Mouse (Mus musculus): ENCODE results near the gene Mbd4. TPM values are rescaled to one million over a fixed set of nuclear protein-coding genes. Genes with fewer than 3 reads are reported as not detected.
A peak's percentile ranks its signal among the peaks of the same experiment; 100 is the strongest.
"Not testable (repeated sequence)": the region's sequence is repeated elsewhere in the genome, so short reads cannot be mapped to it uniquely, and the experiment has no call there.

Gene Mbd4
- polyA plus RNA-seq, 1 experiment, result 1.6 TPM

- H3K27ac ChIP-seq (ENCODE audit: insufficient read depth, low read depth, low read length), result peak overlapping the region; percentile 20
- TF ChIP-seq POLR2A (IDR thresholded peaks at IDR 0.05; ENCODE audit: low read depth, low read length) (no peak), CTCF (conservative IDR thresholded peaks at IDR 0.05; ENCODE audit: insufficient read depth, insufficient read length, low read depth, low read length) (no peak)
- H3K4me3 ChIP-seq (ENCODE audit: insufficient read depth, low read depth, low read length), result no peak overlapping the region
- no peaks in the 10 kb centered on the region for H3K27me3 ChIP-seq (replicated peaks; ENCODE audit: control insufficient read depth, insufficient read depth, low read length)
- WGBS, result 84% methylated on average over 8 of the region's 8 CpGs
- no peaks in the 10 kb centered on the region; the same call in 1 of the 2 replicates for H3K36me3 ChIP-seq (ENCODE audit: control insufficient read depth, insufficient read depth, low read length)
- peak; percentile 71 for DNase-seq
- 0 out of 2 replicates have a peak, but pooled peaks cover 3% of the 10 kb centered on the region for H3K4me1 ChIP-seq (ENCODE audit: control insufficient read depth, insufficient read depth, low read length)
Measured at GRCm38 (mm10) chr6:115880751-115881150, 27.6 kb upstream of the Mbd4 start.

GRCm38 (mm10) chr6:115879736-115880135 lies 26.6 kb upstream of the Mbd4 start:
- TF ChIP-seq CTCF (conservative IDR thresholded peaks at IDR 0.05; ENCODE audit: insufficient read depth, insufficient read length, low read depth, low read length) (no peak), POLR2A (IDR thresholded peaks at IDR 0.05; ENCODE audit: low read depth, low read length) (no peak)
- DNase-seq, result no peak
- Histone ChIP-seq H3K27ac (ENCODE audit: insufficient read depth, low read depth, low read length) (no peak overlapping the region), H3K36me3 (ENCODE audit: control insufficient read depth, insufficient read depth, low read length) (no peaks in the 10 kb centered on the region; the same call in 1 of the 2 replicates), H3K4me3 (ENCODE audit: insufficient read depth, low read depth, low read length) (no peak overlapping the region), H3K27me3 (replicated peaks; ENCODE audit: control insufficient read depth, insufficient read depth, low read length) (no peaks in the 10 kb centered on the region), H3K4me1 (ENCODE audit: control insufficient read depth, insufficient read depth, low read length) (0 out of 2 replicates have a peak, but pooled peaks cover 3% of the 10 kb centered on the region)
- 66% methylated on average over 6 of the region's 6 CpGs for WGBS

DNA sequence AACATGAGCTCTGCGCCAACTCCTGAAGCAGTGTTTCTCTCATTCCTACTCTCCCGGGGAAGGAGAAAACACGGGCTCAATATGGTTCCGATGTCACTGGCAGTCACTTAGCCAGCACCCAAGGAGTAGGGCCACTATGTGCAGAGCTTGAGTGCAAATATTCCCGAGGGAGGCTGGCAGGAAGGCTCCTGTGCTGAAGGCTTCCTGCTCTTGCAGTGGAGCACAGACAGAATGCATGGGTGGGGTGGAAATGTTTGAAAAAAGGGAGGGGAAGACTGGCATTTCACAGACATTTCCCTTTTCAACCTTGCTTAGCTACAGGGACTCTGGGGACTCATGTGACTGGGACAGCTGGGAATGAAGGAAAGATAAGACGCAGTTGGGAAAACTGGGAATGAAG lies 25.5 kb upstream of the Mbd4 start:
- WGBS, result 62% methylated on average over 6 of the region's 6 CpGs

DNA sequence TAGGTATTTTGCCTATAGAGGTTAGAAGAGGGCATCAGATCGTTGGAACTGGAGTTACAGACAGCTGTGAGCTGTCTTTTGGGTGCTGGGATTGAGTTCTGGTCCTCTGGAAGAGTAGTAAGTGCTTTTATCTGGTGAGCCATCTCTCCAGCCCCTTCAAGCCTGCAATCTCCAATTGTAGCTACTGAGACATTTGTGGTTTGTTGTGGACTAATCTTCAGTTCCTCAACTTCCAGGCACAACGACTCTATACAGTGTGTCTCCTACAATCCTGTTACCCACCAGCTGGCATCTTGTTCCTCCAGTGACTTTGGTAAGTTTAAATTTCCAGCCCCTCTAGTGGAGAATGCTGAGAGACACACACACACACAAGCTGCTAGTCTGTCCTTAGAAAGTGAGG lies 24.1 kb upstream of the Mbd4 start:
- Histone ChIP-seq H3K4me1 (ENCODE audit: control insufficient read depth, insufficient read depth, low read length) (0 out of 2 replicates have a peak, but pooled peaks cover 3% of the 10 kb centered on the region), H3K36me3 (ENCODE audit: control insufficient read depth, insufficient read depth, low read length) (no peaks in the 10 kb centered on the region; the same call in 1 of the 2 replicates), H3K4me3 (ENCODE audit: insufficient read depth, low read depth, low read length) (no peak overlapping the region), H3K27ac (ENCODE audit: insufficient read depth, low read depth, low read length) (no peak overlapping the region), H3K27me3 (replicated peaks; ENCODE audit: control insufficient read depth, insufficient read depth, low read length) (no peaks in the 10 kb centered on the region)
- TF ChIP-seq CTCF (conservative IDR thresholded peaks at IDR 0.05; ENCODE audit: insufficient read depth, insufficient read length, low read depth, low read length) (no peak), POLR2A (IDR thresholded peaks at IDR 0.05; ENCODE audit: low read depth, low read length) (no peak)
- no peak for DNase-seq
- 84% methylated on average over 2 of the region's 2 CpGs for WGBS

More for the DNA sequence above, 25.5 kb upstream of the Mbd4 start:
- no peaks in the 10 kb centered on the region for H3K27me3 ChIP-seq (replicated peaks; ENCODE audit: control insufficient read depth, insufficient read depth, low read length)
- TF ChIP-seq POLR2A (IDR thresholded peaks at IDR 0.05; ENCODE audit: low read depth, low read length), result no peak
- no peak for TF ChIP-seq CTCF (conservative IDR thresholded peaks at IDR 0.05; ENCODE audit: insufficient read depth, insufficient read length, low read depth, low read length)
- H3K27ac ChIP-seq (ENCODE audit: insufficient read depth, low read depth, low read length), result peak overlapping the region; percentile 36; the same call in 1 of the 2 replicates
- no peak overlapping the region for H3K4me3 ChIP-seq (ENCODE audit: insufficient read depth, low read depth, low read length)
- no peaks in the 10 kb centered on the region; the same call in 1 of the 2 replicates for H3K36me3 ChIP-seq (ENCODE audit: control insufficient read depth, insufficient read depth, low read length)
- peak; percentile 43 for DNase-seq
- 0 out of 2 replicates have a peak, but pooled peaks cover 3% of the 10 kb centered on the region for H3K4me1 ChIP-seq (ENCODE audit: control insufficient read depth, insufficient read depth, low read length)

DNA sequence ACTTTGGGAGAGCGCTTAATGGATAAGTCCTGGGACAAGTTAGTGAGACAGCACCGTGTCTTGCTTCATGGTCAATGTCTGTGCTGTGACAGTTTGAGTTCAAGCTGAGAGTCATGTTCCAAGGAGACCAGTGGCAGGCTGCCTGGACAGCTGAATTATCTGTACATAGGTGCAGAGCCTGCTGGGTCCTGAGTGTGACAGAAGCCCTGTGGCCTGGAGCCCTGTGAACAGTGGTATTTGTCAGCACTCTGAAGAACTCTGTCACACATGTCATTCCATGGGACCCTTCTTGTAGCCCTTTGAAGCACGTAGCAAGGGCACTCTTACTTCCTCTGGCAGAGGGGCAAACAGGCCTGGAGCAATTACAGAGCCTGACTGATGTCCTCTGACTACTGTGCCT lies 18.1 kb upstream of the Mbd4 start:
- not testable (repeated sequence) for DNase-seq; H3K27me3 ChIP-seq (replicated peaks; ENCODE audit: control insufficient read depth, insufficient read depth, low read length)
- WGBS, result no CpG with 5 or more reads among the region's 3 CpGs

GRCm38 (mm10) chr6:115867157-115867556 lies 14.0 kb upstream of the Mbd4 start:
- not testable (repeated sequence) for DNase-seq; H3K36me3 ChIP-seq (ENCODE audit: control insufficient read depth, insufficient read depth, low read length); H3K27me3 ChIP-seq (replicated peaks; ENCODE audit: control insufficient read depth, insufficient read depth, low read length); H3K27ac ChIP-seq (ENCODE audit: insufficient read depth, low read depth, low read length); H3K4me3 ChIP-seq (ENCODE audit: insufficient read depth, low read depth, low read length); H3K4me1 ChIP-seq (ENCODE audit: control insufficient read depth, insufficient read depth, low read length)
- no CpG with 5 or more reads among the region's 3 CpGs for WGBS

More for the DNA sequence above, 18.1 kb upstream of the Mbd4 start:
- not testable (repeated sequence) for H3K4me1 ChIP-seq (ENCODE audit: control insufficient read depth, insufficient read depth, low read length); H3K27ac ChIP-seq (ENCODE audit: insufficient read depth, low read depth, low read length); H3K4me3 ChIP-seq (ENCODE audit: insufficient read depth, low read depth, low read length); H3K36me3 ChIP-seq (ENCODE audit: control insufficient read depth, insufficient read depth, low read length)

DNA sequence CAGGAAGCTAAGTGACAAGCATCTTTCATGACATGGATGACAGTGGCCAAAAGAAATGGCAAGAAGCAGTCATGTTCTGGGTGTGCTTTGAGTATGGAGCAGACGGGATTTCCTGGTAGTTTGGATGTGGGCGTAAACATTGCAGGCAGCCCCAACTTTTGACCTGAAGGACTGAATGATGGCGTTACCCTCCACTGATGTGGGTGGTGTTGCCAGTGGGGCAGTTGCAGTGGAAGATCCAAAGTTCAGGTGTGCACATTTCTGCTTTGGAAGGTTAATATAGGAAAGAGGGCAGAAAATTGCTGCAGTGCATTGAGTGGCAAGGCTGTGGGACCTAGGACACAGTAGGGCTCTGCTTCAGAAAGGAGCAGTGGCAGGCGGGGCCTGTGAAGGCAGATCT lies 12.1 kb upstream of the Mbd4 start:
- no peaks in the 10 kb centered on the region for H3K27me3 ChIP-seq (replicated peaks; ENCODE audit: control insufficient read depth, insufficient read depth, low read length)
- TF ChIP-seq POLR2A (IDR thresholded peaks at IDR 0.05; ENCODE audit: low read depth, low read length) (no peak), CTCF (conservative IDR thresholded peaks at IDR 0.05; ENCODE audit: insufficient read depth, insufficient read length, low read depth, low read length) (no peak)
- no peak overlapping the region for H3K4me3 ChIP-seq (ENCODE audit: insufficient read depth, low read depth, low read length)
- DNase-seq, result peak; percentile 77
- WGBS, result 77% methylated on average over 4 of the region's 4 CpGs
- peaks cover 2% of the 10 kb centered on the region; the same call in 1 of the 2 replicates for H3K36me3 ChIP-seq (ENCODE audit: control insufficient read depth, insufficient read depth, low read length)
- peaks cover 5% of the 10 kb centered on the region; the same call in 1 of the 2 replicates for H3K4me1 ChIP-seq (ENCODE audit: control insufficient read depth, insufficient read depth, low read length)
- H3K27ac ChIP-seq (ENCODE audit: insufficient read depth, low read depth, low read length), result peak overlapping the region; percentile 41; the same call in 1 of the 2 replicates

All from kidney, adult 2 months (tissue).